Mouse (Mus musculus): Measurements from ENCODE around the gene Vmn1r61. TPM values are rescaled to one million over a fixed set of nuclear protein-coding genes. Genes with fewer than 3 reads are reported as not detected.

Gene Vmn1r61
- not detected in 2 replicates for polyA plus RNA-seq (2014; fragmentation: Nextera tagmentation; extraction: Ambion mirVana)

DNA sequence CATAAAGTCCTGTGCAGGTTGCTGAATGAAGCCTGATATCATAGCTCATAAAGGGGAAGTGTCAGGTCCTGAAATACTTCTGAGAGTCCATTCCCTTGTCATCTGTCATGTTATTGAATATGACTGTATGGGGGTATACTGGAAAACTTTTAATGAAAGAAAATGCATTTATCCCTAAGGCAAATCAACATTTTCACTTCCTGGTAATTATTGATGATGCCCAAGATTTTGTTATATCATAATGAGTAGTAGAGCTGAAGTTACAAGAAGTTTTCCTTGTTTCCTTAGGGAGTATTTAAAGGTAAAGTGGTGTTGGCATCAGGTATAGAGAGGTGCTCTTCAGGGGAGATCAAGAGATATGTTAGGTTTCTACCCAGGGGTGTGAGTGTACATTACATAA lies at the start of gene Vmn1r61:
TSS of gene Vmn1r61 (minus strand) at position 101 of the 400 bp plus-strand sequence.
- Histone ChIP-seq H3K9me3 (ENCODE audit: control insufficient read depth, low read depth, low read length) (peaks cover 3% of the 10 kb centered on the region; the same call in 1 of the 2 replicates), H3K27ac (ENCODE audit: low read length) (no peak within 1 kb of the TSS), H3K27me3 (ENCODE audit: control insufficient read depth, insufficient read depth, low read length) (no peaks in the 10 kb centered on the region), H3K9ac (replicated peaks; ENCODE audit: low read depth, low read length) (no peak within 1 kb of the TSS), H3K36me3 (ENCODE audit: control insufficient read depth, insufficient read depth, low read length) (no peaks in the 10 kb centered on the region), H3K4me3 (ENCODE audit: low read depth, low read length) (no peak within 1 kb of the TSS), H3K4me1 (ENCODE audit: control insufficient read depth, insufficient read depth, low read length) (no peaks in the 10 kb centered on the region), H3K4me2 (replicated peaks; ENCODE audit: low read depth, low read length) (no peak within 1 kb of the TSS)
- no peak for ATAC-seq (ENCODE audit: insufficient number of reproducible peaks, insufficient read depth, low FRiP score, low read depth)

Other genes with a start within 250 kb of the Vmn1r61 start
- gene Vmn1r58, start 199.9 kb downstream of the Vmn1r61 start, polyA plus RNA-seq (2014; fragmentation: Nextera tagmentation; extraction: Ambion mirVana) = not detected in 2 replicates
- not detected in 2 replicates for gene Vmn1r59, start 156.5 kb downstream of the Vmn1r61 start, polyA plus RNA-seq (2014; fragmentation: Nextera tagmentation; extraction: Ambion mirVana)
- gene Vmn2r28, start 119.3 kb downstream of the Vmn1r61 start, polyA plus RNA-seq (2014; fragmentation: Nextera tagmentation; extraction: Ambion mirVana) = not detected in 2 replicates
- not detected in 2 replicates for gene Vmn1r60, start 66.0 kb downstream of the Vmn1r61 start, polyA plus RNA-seq (2014; fragmentation: Nextera tagmentation; extraction: Ambion mirVana)
- gene Vmn1r62, start 60.3 kb upstream of the Vmn1r61 start, polyA plus RNA-seq (2014; fragmentation: Nextera tagmentation; extraction: Ambion mirVana) = not detected in 2 replicates
- gene Vmn1r63, start 192.2 kb upstream of the Vmn1r61 start, polyA plus RNA-seq (2014; fragmentation: Nextera tagmentation; extraction: Ambion mirVana) = not detected in 2 replicates